Mouse (Mus musculus): ENCODE measurements around the gene Nudt11. TPM values are rescaled to one million over a fixed set of nuclear protein-coding genes. Genes with fewer than 3 reads are reported as not detected.
"Not testable (repeated sequence)": the region's sequence is repeated elsewhere in the genome, so short reads cannot be mapped to it uniquely, and the experiment has no call there.

Gene Nudt11
- polyA plus RNA-seq (2012; rRNA removed) = 0.68 and 0.76 TPM in 2 replicates

- DNase-seq = peak; percentile 2
- not testable (repeated sequence) for H3K4me3 ChIP-seq (replicated peaks; ENCODE audit: extremely low read depth, low read depth, low read length); H3K4me1 ChIP-seq (ENCODE audit: control insufficient read depth, insufficient read depth, low read length)
- WGBS = 37% methylated on average over 19 of the region's 121 CpGs
These were observed at the start of gene Nudt11 for GRCm38 (mm10) chrX:6047066-6047935. Gene Nudt11 (plus strand): TSS chrX:6047453.

DNA sequence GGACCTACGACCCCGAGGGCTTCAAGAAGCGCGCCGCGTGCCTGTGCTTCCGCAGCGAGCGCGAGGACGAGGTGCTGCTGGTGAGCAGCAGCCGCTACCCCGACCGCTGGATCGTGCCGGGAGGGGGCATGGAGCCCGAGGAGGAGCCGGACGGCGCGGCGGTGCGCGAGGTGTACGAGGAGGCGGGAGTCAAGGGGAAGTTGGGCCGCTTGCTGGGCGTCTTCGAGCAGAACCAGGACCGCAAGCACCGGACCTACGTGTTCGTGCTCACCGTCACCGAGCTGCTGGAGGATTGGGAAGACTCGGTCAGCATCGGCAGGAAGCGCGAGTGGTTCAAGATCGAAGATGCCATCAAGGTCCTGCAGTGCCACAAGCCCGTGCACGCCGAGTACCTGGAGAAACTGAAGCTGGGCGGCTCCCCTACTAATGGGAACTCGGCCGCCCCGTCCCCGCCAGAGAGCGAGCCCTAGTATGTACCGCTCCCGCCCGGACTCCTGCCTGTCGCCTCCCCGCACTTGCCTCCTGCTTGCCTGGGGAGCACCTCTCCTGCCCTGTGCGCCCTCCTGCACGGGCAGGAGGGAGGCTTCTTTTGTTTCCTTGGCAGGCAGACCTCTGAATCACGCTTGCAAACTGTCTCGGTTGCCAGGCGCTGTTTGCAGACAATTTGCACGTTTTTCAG lies 822 bp downstream of the Nudt11 start:
- WGBS = 22% methylated on average over 18 of the region's 60 CpGs
- not testable (repeated sequence) for H3K4me3 ChIP-seq (replicated peaks; ENCODE audit: extremely low read depth, low read depth, low read length); H3K4me1 ChIP-seq (ENCODE audit: control insufficient read depth, insufficient read depth, low read length)
- DNase-seq = peak; percentile 4

DNA sequence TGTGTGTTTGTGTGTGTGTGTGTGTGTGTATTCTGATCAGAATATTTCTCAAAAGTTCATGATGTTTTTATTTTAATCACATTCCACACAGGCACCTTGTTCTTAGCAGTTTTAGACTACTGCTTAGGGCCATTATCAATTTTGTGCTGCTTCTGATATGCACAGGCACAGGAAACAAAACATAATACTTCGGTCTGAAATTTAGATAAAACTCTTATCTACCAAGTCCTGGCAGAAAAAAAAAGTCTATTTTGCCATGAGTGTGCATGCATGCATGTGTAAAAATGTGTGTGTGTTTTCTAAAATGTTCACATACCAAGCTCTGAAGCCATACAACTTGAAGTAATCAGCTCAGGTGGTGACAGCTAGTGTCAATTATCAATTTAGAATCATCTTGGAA lies 14.3 kb downstream of the Nudt11 start:
- Histone ChIP-seq H3K4me1 (ENCODE audit: control insufficient read depth, insufficient read depth, low read length) (no peaks in the 10 kb centered on the region), H3K4me3 (replicated peaks; ENCODE audit: extremely low read depth, low read depth, low read length) (no peak overlapping the region)
- WGBS = 54% methylated on average over 1 of the region's 1 CpGs
- no peak for DNase-seq
- TF ChIP-seq POLR2A (IDR thresholded peaks at IDR 0.05; ENCODE audit: borderline replicate concordance, extremely low read depth, low read depth, low read length) = no peak
- no peak for TF ChIP-seq CTCF (IDR thresholded peaks at IDR 0.05; ENCODE audit: insufficient read depth, low read length)

DNA sequence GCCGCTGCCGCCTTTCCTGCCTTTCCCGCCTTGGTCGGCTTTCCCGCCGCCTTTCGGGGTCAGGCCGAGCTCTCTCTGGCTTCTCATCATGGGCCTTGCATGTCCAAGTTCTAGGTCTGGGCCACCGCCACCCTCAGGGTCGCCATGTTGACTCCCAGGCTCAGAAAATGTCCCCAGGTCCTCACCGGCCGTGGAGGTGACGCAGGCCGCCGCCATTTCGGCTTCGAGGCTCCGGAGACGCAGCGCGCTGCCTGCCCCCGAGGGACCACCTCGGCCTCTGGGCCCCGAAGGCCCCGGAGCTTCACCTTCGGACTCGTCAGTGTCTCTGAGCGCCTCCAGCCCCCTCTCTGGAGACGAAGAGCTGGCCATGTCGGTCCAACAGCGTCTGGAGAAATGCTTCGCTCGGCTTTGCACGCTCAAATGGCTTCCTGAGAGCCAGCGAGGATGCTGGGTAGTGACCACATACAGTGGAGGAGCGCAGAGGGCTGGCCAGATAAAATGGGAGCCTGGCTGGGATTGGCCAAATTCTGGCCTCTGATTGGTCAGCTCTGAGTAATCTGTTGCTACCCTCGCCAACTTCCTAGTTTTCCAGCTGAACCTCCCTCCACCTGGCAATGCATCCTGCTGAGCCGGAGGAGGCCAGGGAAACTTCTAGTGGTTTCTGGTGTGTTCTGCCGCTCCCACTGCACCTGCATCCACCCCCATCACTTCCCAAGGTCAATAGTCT lies 35.9 kb downstream of the Nudt11 start, which contains the start of gene AU022751:
TSS of gene AU022751 (minus strand) at position 466 of the 727 bp plus-strand sequence.
- 90% methylated on average over 39 of the region's 39 CpGs for WGBS
- Histone ChIP-seq H3K4me1 (ENCODE audit: control insufficient read depth, insufficient read depth, low read length) (no peaks in the 10 kb centered on the region), H3K4me3 (replicated peaks; ENCODE audit: extremely low read depth, low read depth, low read length) (no peak within 1 kb of the TSS)
- TF ChIP-seq CTCF (IDR thresholded peaks at IDR 0.05; ENCODE audit: insufficient read depth, low read length) = no peak
- TF ChIP-seq POLR2A (IDR thresholded peaks at IDR 0.05; ENCODE audit: borderline replicate concordance, extremely low read depth, low read depth, low read length) = no peak
- DNase-seq = no peak

DNA sequence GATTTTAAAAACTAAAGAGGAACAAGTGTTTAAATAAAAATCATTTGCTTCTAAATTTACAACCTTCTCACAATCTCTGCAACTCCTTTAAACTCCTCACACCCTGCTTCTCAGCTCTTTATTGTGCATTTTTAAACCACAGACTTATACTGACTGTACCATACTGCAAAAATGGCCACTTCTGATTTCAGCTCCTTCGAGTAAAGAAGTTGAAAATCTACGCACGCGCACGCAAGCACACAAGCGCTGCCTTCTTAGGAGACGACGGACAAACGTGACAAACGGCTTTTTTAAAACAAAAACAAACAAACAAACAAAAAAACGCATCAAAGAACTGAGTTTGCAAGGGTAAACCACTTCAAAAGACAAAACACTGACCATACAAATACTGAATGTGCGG lies 44.3 kb downstream of the Nudt11 start:
- no peak overlapping the region for H3K4me3 ChIP-seq (replicated peaks; ENCODE audit: extremely low read depth, low read depth, low read length)
- no peak for DNase-seq
- H3K4me1 ChIP-seq (ENCODE audit: control insufficient read depth, insufficient read depth, low read length) = no peaks in the 10 kb centered on the region
- TF ChIP-seq POLR2A (IDR thresholded peaks at IDR 0.05; ENCODE audit: borderline replicate concordance, extremely low read depth, low read depth, low read length) (no peak), CTCF (IDR thresholded peaks at IDR 0.05; ENCODE audit: insufficient read depth, low read length) (no peak)
- 32% methylated on average over 12 of the region's 12 CpGs for WGBS

DNA sequence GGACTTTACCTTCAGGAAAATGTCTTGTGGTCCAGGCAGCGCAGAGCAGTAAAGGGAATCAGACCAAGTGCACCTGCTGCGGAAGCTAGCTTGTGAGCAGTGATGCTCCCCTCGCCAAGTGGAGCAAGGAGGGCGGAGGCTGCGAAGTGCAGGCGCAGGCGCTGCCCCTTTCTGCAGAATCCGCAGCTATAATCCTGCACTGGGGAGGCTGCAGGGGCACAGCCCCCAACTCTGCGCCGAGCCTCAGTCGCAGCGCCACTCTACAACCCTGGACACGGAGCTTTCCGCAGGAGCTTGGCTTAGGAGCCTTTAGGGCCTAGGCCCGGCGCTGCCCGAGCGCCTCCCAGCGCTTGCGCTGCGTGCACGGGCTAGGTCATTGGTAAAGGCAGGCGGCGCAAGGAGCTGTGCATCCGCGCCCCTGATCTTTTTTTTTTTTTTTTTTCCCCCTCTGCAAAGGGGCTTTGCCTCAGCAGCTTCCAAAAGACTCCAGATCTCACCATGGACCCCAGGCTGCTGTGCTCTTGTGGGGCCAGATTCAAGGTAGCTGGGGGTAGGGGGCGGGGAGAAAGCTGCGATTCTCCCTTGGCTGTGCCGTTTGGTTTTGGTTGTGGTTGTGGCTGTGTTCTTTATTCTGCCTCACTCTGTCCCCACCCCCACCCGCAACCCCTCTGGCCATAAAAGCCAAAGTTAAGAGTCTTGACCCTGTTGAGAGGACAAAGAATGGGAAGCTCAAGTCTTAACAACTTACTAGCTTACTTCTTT lies 44.9 kb downstream of the Nudt11 start:
- 18% methylated on average over 30 of the region's 30 CpGs for WGBS

More for the DNA sequence above, 44.9 kb downstream of the Nudt11 start:
- TF ChIP-seq POLR2A (IDR thresholded peaks at IDR 0.05; ENCODE audit: borderline replicate concordance, extremely low read depth, low read depth, low read length) (no peak), CTCF (IDR thresholded peaks at IDR 0.05; ENCODE audit: insufficient read depth, low read length) (no peak)
- no peaks in the 10 kb centered on the region for H3K4me1 ChIP-seq (ENCODE audit: control insufficient read depth, insufficient read depth, low read length)
- no peak for DNase-seq
- H3K4me3 ChIP-seq (replicated peaks; ENCODE audit: extremely low read depth, low read depth, low read length) = no peak overlapping the region

Other genes with a start within 250 kb of the Nudt11 start
- gene AU022751, start 36.0 kb downstream of the Nudt11 start, polyA plus RNA-seq (2012; rRNA removed) = not detected in 2 replicates
- 0.44 and 0.54 TPM in 2 replicates for gene Nudt10, start 125.6 kb downstream of the Nudt11 start, polyA plus RNA-seq (2012; rRNA removed)